Mouse (Mus musculus) embryo, embryonic 11 days (tissue): ENCODE measurements around the gene Hbq1b.
A peak's percentile ranks its signal among the peaks of the same experiment; 100 is the strongest.

Experiments used
- DNase-seq: peaks from one replicate; pipeline ENCODE4 v3.0.0-alpha.2; 2015

Gene Hbq1b

DNA sequence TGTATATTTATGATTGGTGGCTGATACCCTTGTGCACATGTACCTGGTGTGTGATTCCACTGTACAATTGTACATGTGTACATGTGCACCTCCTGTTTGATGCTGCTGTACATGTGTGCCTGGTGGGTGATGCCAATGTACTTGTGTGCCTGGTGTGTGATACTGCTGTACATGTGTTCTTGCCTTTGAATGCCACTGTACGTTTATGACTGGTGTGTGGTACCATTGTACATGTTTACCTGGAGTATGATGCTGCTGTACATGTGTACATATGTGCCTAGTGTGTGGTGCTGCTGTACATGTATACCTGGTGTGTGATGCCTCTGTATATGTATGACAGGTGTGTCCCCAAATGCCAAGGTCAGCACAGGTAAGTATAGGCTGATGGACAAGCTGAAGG lies 14.7 kb downstream of the Hbq1b start:
- no peak for DNase-seq

DNA sequence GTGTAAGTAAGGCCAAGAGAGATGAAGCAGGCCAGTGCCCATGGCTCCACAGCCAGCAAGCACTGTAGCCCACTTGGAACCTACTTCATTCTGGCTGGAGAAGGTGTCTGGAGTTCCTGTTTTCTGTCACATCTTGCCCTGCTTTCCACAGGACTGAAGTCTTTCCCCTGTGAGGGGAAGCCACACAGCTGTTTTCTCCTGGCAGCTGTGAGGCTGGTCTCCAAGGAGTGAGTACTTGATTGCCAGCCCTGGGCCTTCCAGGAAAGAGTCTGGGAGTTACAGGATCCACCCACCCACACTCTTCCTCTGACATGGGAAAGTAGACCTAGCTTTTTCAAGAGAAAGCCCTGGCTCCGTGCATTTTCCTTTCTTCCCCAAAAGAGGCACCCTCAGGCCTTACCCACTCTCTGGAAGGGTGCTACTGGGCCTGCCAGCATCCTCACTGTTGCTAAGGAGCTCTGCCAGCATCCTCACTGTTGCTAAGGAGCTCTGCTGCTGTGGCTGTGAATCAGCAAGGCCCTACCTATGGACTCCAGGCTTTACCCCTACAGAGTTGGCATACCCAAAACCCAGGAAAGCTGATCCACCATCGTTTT lies 16.2 kb downstream of the Hbq1b start:
- DNase-seq, result no peak

DNA sequence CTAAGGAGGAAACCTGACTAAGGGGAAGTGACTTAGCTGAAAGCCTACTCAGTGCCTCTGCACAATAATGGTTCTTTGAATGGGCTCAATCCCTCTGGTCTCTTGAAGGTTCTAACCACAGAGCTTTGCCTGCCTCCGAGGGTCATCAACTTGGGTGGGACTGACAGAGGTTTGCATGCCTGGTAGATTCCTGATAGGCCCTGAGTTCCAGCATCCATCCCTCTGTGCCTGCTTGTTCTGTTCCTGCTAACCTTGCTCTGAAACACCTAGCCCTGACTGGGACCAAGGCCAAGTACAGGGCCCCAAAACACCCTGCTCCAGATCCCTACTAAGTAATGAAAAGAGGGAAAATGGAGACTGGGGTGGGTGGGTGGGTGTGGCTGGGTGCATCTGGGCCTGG lies 16.7 kb downstream of the Hbq1b start:
- DNase-seq, result no peak

DNA sequence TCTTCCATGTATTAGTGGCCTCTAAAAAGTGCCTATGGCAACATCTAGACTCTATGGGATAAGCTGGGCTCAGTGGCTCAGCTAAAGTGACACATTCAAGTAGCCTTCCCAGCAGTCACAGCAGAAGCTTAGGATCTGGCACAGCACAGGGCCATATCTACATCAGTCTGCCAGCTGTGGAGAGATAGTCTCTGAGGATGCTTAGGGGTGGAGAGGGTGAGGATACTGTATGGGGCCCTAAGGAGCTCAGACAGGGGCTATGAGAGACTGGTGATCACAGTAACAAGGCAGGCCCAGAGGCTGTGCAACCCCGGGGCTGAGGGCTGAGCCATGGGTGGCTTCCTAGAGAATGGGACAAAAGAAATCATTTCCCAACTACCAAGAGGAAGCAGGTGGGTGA lies 20.2 kb downstream of the Hbq1b start:
- DNase-seq, result no peak

GRCm38 (mm10) chr11:32309446-32309845 lies 22.7 kb downstream of the Hbq1b start:
- no peak for DNase-seq

GRCm38 (mm10) chr11:32309928-32310327 lies 23.2 kb downstream of the Hbq1b start:
- no peak for DNase-seq

DNA sequence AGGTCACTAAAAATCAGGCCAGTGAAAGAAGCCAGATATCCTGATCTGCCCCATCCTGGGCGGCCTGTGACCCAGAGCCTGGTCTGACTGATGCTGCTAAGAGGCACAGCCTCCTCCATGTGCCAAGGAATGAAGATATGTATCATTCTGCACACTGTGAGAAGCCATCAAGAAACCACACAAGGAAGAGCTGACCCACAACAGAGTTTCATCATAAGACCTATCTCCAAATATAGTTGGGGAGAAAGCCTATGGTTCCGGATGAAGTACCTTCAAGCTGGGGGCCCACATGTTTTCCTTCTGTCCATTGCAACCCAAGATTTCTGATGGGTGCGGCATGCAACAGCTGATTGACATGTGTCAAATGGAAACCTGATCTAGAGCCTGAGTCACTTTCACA lies 29.2 kb downstream of the Hbq1b start:
- DNase-seq, result no peak

GRCm38 (mm10) chr11:32320507-32321195 lies 33.9 kb downstream of the Hbq1b start:
- DNase-seq, result no peak

DNA sequence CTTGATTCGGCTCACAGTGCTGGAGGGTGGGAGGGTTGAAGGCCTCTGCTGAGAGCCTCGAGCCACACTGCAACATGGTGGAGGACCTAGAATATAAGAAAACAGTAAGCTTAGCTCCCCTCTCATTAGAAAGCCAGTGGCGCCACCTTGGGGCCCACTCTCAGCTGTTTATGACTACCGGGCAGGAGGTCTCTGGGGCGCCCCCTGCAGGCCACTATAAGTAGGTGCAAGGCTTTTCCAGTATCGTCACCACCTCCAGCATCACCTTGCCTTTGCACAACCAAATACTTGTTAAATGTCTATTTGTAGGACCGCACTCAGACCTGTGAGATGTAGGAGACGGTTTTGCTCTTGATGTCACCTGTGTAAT lies 34.4 kb downstream of the Hbq1b start:
- peak; percentile 76 for DNase-seq

GRCm38 (mm10) chr11:32324609-32325008 lies 37.8 kb downstream of the Hbq1b start:
- DNase-seq, result peak; percentile 91

GRCm38 (mm10) chr11:32331075-32331474 lies 44.3 kb downstream of the Hbq1b start:
- no peak for DNase-seq

DNA sequence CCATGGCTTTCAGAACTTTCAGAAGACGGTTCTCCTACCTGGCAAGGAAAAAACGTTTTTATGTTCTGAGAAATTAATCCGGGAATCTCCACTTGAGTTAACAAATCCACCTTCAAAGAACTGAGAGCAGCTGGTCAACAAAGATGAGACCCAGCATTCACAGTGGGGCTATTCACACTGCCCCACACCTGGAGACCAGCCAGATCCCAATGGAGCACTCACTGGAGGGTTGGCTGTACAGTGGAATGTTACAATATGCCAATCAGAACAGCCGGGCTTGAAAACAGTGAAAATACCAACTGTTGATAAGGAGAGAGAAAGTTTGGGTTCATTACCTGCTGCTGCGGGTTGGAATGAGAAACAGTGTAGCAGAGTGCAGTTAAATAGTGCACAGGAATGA lies 45.1 kb downstream of the Hbq1b start:
- DNase-seq, result no peak

DNA sequence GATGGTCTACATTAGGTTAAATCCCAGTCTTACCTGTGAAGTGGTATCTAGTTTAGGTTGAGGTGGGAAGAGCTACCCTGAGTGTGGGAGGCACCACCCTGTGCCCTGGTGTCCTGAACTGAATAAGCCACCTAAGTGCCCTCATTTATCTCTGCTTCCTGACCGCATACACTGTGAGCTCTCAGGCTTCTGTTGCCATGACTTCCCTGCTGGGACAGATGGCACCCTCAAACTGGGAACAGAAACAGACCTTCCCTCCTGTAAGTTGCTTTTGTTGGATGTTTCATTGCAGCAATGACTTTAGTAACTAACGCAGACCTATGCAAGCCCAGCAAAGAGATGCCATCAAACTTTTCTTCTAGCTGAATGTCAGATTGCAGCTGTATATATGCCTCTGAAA lies 46.5 kb downstream of the Hbq1b start:
- DNase-seq, result no peak

DNA sequence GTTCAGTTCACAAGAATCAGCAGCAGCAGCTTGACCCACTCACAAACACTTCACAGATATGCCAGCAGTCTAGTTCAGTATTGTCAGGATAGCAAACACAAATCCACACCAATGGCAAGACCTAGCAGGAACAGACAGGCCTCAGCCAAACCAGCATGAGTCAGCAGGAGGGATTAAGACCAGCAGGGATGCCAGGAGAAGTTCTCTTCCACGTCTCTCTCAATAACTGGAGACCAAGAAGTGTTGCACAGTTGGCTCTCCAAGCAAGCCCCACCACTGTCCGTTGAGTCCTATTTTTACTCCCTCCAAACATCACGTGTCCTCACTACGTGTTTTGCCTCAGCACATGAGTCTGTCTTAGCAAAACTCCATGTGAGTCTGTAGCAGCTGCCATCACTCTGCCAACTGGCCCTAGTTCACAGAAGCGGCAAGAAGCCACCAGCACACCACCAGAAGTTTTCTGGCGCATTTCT lies 49.7 kb downstream of the Hbq1b start:
- DNase-seq, result no peak
